Mouse (Mus musculus) MEL (cell line): ENCODE measurements at regions not wholly inside any gene's neighbourhood (a gene's known extent, or its start where the extent isn't known, plus 50 kb on each side); places are given as distances from the start of the nearest gene placed in this dataset.

Experiments used
- DNase-seq: peaks from one replicate; pipeline ENCODE4 v3.0.0; 2011; ENCODE audit warnings: low read depth, low spot score
- H3K27ac ChIP-seq: 2 replicates; pipeline ENCODE4 v1.5.1; 2012; ENCODE audit warnings: low read depth, mild to moderate bottlenecking, control low read depth, low read length, moderate library complexity; ENCODE audit not compliant: control insufficient read depth
- H3K27me3 ChIP-seq, 2 experiments: fragments of 150-350 bp in 1 of 2; sonication (generic) in 1 of 2; 2 replicates each; pipeline ENCODE4 v1.6.1; 2012; ENCODE audit warnings: low read length in 2 of 2, mild to moderate bottlenecking in 2 of 2, improper control_type of control experiment in 1 of 2, moderate library complexity in 1 of 2; ENCODE audit not compliant: insufficient read depth in 2 of 2, control insufficient read depth in 1 of 2
- H3K36me3 ChIP-seq, 2 experiments: 2 replicates each; pipeline ENCODE4 v1.6.1; 2012 to 2014; ENCODE audit warnings: low read length in 2 of 2, improper control_type of control experiment in 1 of 2, inconsistent platforms in 1 of 2, mild to moderate bottlenecking in 1 of 2; ENCODE audit not compliant: insufficient read depth in 2 of 2, control insufficient read depth in 1 of 2
- H3K4me1 ChIP-seq, 2 experiments: fragments of 150-350 bp in 1 of 2; sonication (generic) in 1 of 2; 2 replicates each; pipeline ENCODE4 v1.6.1; 2012; ENCODE audit warnings: low read length in 2 of 2, improper control_type of control experiment in 1 of 2, mild to moderate bottlenecking in 1 of 2; ENCODE audit not compliant: insufficient read depth in 2 of 2, control insufficient read depth in 1 of 2
- H3K4me3 ChIP-seq, 2 experiments: fragments of 150-350 bp in 1 of 2; sonication (generic) in 1 of 2; 2 replicates each; pipeline ENCODE4 v1.5.1; 2012; ENCODE audit warnings: low read depth in 2 of 2, low read length in 2 of 2, mild to moderate bottlenecking in 2 of 2, moderate library complexity in 2 of 2, control low read depth in 1 of 2, improper control_type of control experiment in 1 of 2; ENCODE audit not compliant: control insufficient read depth in 1 of 2, insufficient read depth in 1 of 2
- H3K79me2 ChIP-seq: 2 replicates; pipeline ENCODE4 v1.6.1; 2012; ENCODE audit warnings: mild to moderate bottlenecking, low read length, moderate library complexity; ENCODE audit not compliant: control insufficient read depth, poor library complexity, insufficient read depth
- H3K9ac ChIP-seq: 2 replicates; pipeline ENCODE4 v1.6.1; 2012; ENCODE audit warnings: low read depth, mild to moderate bottlenecking, control low read depth, low read length, moderate library complexity; ENCODE audit not compliant: control insufficient read depth, poor library complexity, severe bottlenecking
- H3K9me3 ChIP-seq: fragments of 150-350 bp; sonication (generic); replicated peaks from 2 replicates; pipeline ENCODE4 v1.6.1; 2012; ENCODE audit warnings: mild to moderate bottlenecking, low read length, improper control_type of control experiment, moderate library complexity; ENCODE audit not compliant: insufficient read depth
- BHLHE40 ChIP-seq: IDR thresholded peaks from 2 replicates; pipeline ENCODE4 v1.6.1; 2012; ENCODE audit warnings: low read depth, mild to moderate bottlenecking, inconsistent platforms, low read length, improper control_type of control experiment, borderline replicate concordance
- CHD2 ChIP-seq: IDR thresholded peaks from 2 replicates; pipeline ENCODE4 v1.6.1; 2011; ENCODE audit warnings: low read length, improper control_type of control experiment
- EP300 ChIP-seq, 2 experiments: IDR thresholded peaks; 2 replicates each; pipeline ENCODE4 v1.6.1; 2011; ENCODE audit warnings: improper control_type of control experiment in 2 of 2, low read length in 2 of 2, low read depth in 1 of 2, mild to moderate bottlenecking in 1 of 2
- HCFC1 ChIP-seq: IDR thresholded peaks from 2 replicates; pipeline ENCODE4 v1.6.1; 2012; ENCODE audit warnings: low read depth, mild to moderate bottlenecking, inconsistent platforms, low read length, improper control_type of control experiment, moderate library complexity
- MAX ChIP-seq: IDR thresholded peaks from 2 replicates; pipeline ENCODE4 v1.6.1; 2011; ENCODE audit warnings: low read length, improper control_type of control experiment
- MXI1 ChIP-seq: IDR thresholded peaks from 2 replicates; pipeline ENCODE4 v1.6.1; 2011; ENCODE audit warnings: mild to moderate bottlenecking, low read depth, low read length, improper control_type of control experiment
- MYB ChIP-seq: IDR thresholded peaks from 2 replicates; pipeline ENCODE4 v1.6.1; 2011; ENCODE audit warnings: mild to moderate bottlenecking, low read depth, low read length, improper control_type of control experiment
- NRF1 ChIP-seq: IDR thresholded peaks from 2 replicates; pipeline ENCODE4 v1.6.1; 2014; ENCODE audit warnings: low read depth, mild to moderate bottlenecking, inconsistent platforms, low read length, improper control_type of control experiment, moderate library complexity; ENCODE audit not compliant: poor library complexity, insufficient read depth, severe bottlenecking
- POLR2A ChIP-seq, 2 experiments: IDR thresholded peaks; 2 replicates each; pipeline ENCODE4 v1.6.1; 2011 to 2012; ENCODE audit warnings: low read length in 2 of 2, mild to moderate bottlenecking in 2 of 2, control low read depth in 1 of 2, improper control_type of control experiment in 1 of 2, low read depth in 1 of 2, moderate library complexity in 1 of 2; ENCODE audit not compliant: control insufficient read depth in 1 of 2, insufficient read depth in 1 of 2, poor library complexity in 1 of 2
- POLR2AphosphoS2 ChIP-seq: IDR thresholded peaks from 2 replicates; pipeline ENCODE4 v1.6.1; 2011; ENCODE audit warnings: low read length, improper control_type of control experiment
- RAD21 ChIP-seq: IDR thresholded peaks from 2 replicates; pipeline ENCODE4 v1.6.1; 2011; ENCODE audit warnings: mild to moderate bottlenecking, low read depth, low read length, improper control_type of control experiment
- SIN3A ChIP-seq: IDR thresholded peaks from 2 replicates; pipeline ENCODE4 v1.6.1; 2012; ENCODE audit warnings: low read length, improper control_type of control experiment, inconsistent platforms
- TBP ChIP-seq: IDR thresholded peaks from 2 replicates; pipeline ENCODE4 v1.8.0; 2011; ENCODE audit warnings: low read depth, low read length, improper control_type of control experiment
- USF1 ChIP-seq: IDR thresholded peaks from 2 replicates; pipeline ENCODE4 v1.6.1; 2014; ENCODE audit warnings: low read depth, mild to moderate bottlenecking, inconsistent platforms, low read length, improper control_type of control experiment, moderate library complexity
- USF2 ChIP-seq, 2 experiments: IDR thresholded peaks; 2 replicates each; pipeline ENCODE4 v1.6.1; 2011 to 2012; ENCODE audit warnings: improper control_type of control experiment in 2 of 2, low read length in 2 of 2, borderline replicate concordance in 1 of 2, inconsistent platforms in 1 of 2, low read depth in 1 of 2, mild to moderate bottlenecking in 1 of 2; ENCODE audit not compliant: insufficient read depth in 1 of 2
- ZC3H11A ChIP-seq: IDR thresholded peaks from 2 replicates; pipeline ENCODE4 v1.6.1; 2012; ENCODE audit warnings: low read depth, mild to moderate bottlenecking, inconsistent platforms, low read length, improper control_type of control experiment
- ZMIZ1 ChIP-seq: IDR thresholded peaks from 2 replicates; pipeline ENCODE4 v1.6.1; 2012; ENCODE audit warnings: low read depth, mild to moderate bottlenecking, inconsistent platforms, low read length, improper control_type of control experiment, moderate library complexity
- ZNF384 ChIP-seq: IDR thresholded peaks from 2 replicates; pipeline ENCODE4 v1.6.1; 2012; ENCODE audit warnings: low read depth, mild to moderate bottlenecking, inconsistent platforms, low read length, improper control_type of control experiment

DNA sequence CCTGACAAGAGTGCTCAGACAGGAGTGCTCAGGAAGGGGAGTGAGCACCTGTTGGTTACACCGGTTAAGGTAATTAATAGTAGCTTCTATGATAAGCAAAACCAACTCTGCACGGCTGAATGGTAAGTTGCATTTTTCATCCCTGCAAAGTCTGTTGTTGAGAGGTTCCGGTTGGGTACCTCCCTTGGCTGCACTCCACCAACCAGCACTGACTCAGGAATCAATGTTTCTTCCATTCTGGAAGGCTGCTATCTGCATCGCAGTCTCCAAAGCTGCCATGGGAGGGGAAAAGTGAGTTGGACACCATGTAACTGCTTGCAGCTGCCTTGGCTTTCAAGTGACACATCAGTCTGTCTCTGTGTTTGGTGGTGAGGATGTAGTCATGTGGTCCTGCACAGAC is 93.0 kb upstream of the Cacna2d3 start:
- Histone ChIP-seq H3K9ac (no peak overlapping the region), H3K27me3 (no peaks in the 10 kb centered on the region), H3K36me3 (no peaks in the 10 kb centered on the region), H3K27ac (no peak overlapping the region), H3K9me3 (no peaks in the 10 kb centered on the region), H3K4me1 (no peaks in the 10 kb centered on the region), H3K4me3 (no peak overlapping the region), H3K79me2 (no peaks in the 10 kb centered on the region)
- no peak for TF ChIP-seq ZC3H11A
- TF ChIP-seq BHLHE40: no peak
- TF ChIP-seq TBP: no peak
- TF ChIP-seq MYB: no peak
- TF ChIP-seq EP300 (IDR thresholded peaks at IDR 0.05; ENCODE audit: low read depth in 1 of 2, low read length in 2 of 2): no peak
- no peak for TF ChIP-seq POLR2A (IDR thresholded peaks at IDR 0.05; ENCODE audit: control insufficient read depth in 1 of 2, insufficient read depth in 1 of 2, low read depth in 1 of 2, low read length in 2 of 2, poor library complexity in 1 of 2)
- no peak for DNase-seq

DNA sequence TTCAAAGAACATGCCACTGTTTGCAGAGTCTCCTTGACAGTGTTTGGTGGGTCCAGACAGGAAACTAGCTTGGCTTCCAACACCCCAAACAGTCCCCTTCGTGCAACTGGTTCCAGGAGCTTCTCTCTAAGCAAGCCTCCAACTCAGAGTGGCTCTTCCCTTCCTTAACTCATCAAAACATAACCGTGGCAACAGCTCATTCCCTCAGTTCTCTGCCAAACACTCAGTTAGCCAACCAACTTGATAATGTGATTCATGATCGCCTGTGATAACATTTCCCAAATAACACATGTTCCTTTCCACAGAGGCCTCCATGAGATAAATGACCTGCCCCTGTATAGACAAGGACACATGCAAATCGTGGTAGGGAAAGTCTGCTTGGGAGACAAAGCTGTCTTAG is 95.9 kb upstream of the Cacna2d3 start:
- no peak overlapping the region for H3K9ac ChIP-seq
- no peaks in the 10 kb centered on the region for H3K79me2 ChIP-seq
- TF ChIP-seq SIN3A (no peak), USF2 (IDR thresholded peaks at IDR 0.05; ENCODE audit: borderline replicate concordance in 1 of 2, insufficient read depth in 1 of 2, low read depth in 1 of 2, low read length in 2 of 2) (no peak), USF1 (no peak), MYB (no peak), POLR2AphosphoS2 (no peak), ZNF384 (no peak), BHLHE40 (no peak), NRF1 (no peak), RAD21 (no peak), MXI1 (no peak), EP300 (IDR thresholded peaks at IDR 0.05; ENCODE audit: low read depth in 1 of 2, low read length in 2 of 2) (no peak), ZMIZ1 (no peak), MAX (no peak), POLR2A (IDR thresholded peaks at IDR 0.05; ENCODE audit: control insufficient read depth in 1 of 2, insufficient read depth in 1 of 2, low read depth in 1 of 2, low read length in 2 of 2, poor library complexity in 1 of 2) (no peak), CHD2 (no peak), HCFC1 (no peak)
- H3K9me3 ChIP-seq: no peaks in the 10 kb centered on the region
- H3K27me3 ChIP-seq: no peaks in the 10 kb centered on the region
- no peak overlapping the region for H3K4me3 ChIP-seq
- DNase-seq: no peak
- H3K27ac ChIP-seq: no peak overlapping the region
- no peaks in the 10 kb centered on the region for H3K36me3 ChIP-seq
- no peaks in the 10 kb centered on the region for H3K4me1 ChIP-seq
